Mouse (Mus musculus): Measurements from ENCODE around the gene Cdh4.

Gene Cdh4

GRCm38 (mm10) chr2:179598886-179599285 is 156.7 kb downstream of the Cdh4 start:
- no peak for DNase-seq (ENCODE audit: low spot score in 2 of 2)

GRCm38 (mm10) chr2:179599886-179600285 is 157.7 kb downstream of the Cdh4 start:
- no peak for DNase-seq (ENCODE audit: low spot score in 2 of 2)

- no peak for DNase-seq (ENCODE audit: low spot score in 2 of 2)
Measured at GRCm38 (mm10) chr2:179600347-179600746, 158.1 kb downstream of the Cdh4 start.

- DNase-seq (ENCODE audit: low spot score in 2 of 2), result no peak
Measured at GRCm38 (mm10) chr2:179601167-179601566, 158.9 kb downstream of the Cdh4 start.

GRCm38 (mm10) chr2:179604746-179605145 is 162.5 kb downstream of the Cdh4 start:
- DNase-seq (ENCODE audit: low spot score in 2 of 2), result no peak

GRCm38 (mm10) chr2:179605255-179605654 is 163.0 kb downstream of the Cdh4 start:
- no peak for DNase-seq (ENCODE audit: low spot score in 2 of 2)

GRCm38 (mm10) chr2:179606341-179606740 is 164.1 kb downstream of the Cdh4 start:
- no peak for DNase-seq (ENCODE audit: low spot score in 2 of 2)

- DNase-seq (ENCODE audit: low spot score in 2 of 2), result no peak
Measured at GRCm38 (mm10) chr2:179615906-179616305, 173.7 kb downstream of the Cdh4 start.

GRCm38 (mm10) chr2:179623643-179624473 is 181.6 kb downstream of the Cdh4 start:
- no peak for DNase-seq (ENCODE audit: low spot score in 2 of 2)

GRCm38 (mm10) chr2:179627563-179627962 is 185.3 kb downstream of the Cdh4 start:
- DNase-seq (ENCODE audit: low spot score in 2 of 2), result no peak

GRCm38 (mm10) chr2:179630720-179631119 is 188.5 kb downstream of the Cdh4 start:
- DNase-seq (ENCODE audit: low spot score in 2 of 2), result no peak

GRCm38 (mm10) chr2:179640576-179641301 is 198.5 kb downstream of the Cdh4 start:
- DNase-seq (ENCODE audit: low spot score in 2 of 2), result no peak

- DNase-seq (ENCODE audit: low spot score in 2 of 2), result no peak
Measured at GRCm38 (mm10) chr2:179648573-179649263, 206.5 kb downstream of the Cdh4 start.

- no peak for DNase-seq (ENCODE audit: low spot score in 2 of 2)
Measured at GRCm38 (mm10) chr2:179649370-179649769, 207.1 kb downstream of the Cdh4 start.

GRCm38 (mm10) chr2:179650168-179650567 is 207.9 kb downstream of the Cdh4 start:
- DNase-seq (ENCODE audit: low spot score in 2 of 2), result no peak

GRCm38 (mm10) chr2:179655506-179655905 is 213.3 kb downstream of the Cdh4 start:
- no peak for DNase-seq (ENCODE audit: low spot score in 2 of 2)

GRCm38 (mm10) chr2:179659254-179659653 is 217.0 kb downstream of the Cdh4 start:
- DNase-seq (ENCODE audit: low spot score in 2 of 2), result no peak

GRCm38 (mm10) chr2:179661998-179662714 is 219.9 kb downstream of the Cdh4 start:
- DNase-seq (ENCODE audit: low spot score in 2 of 2), result no peak

GRCm38 (mm10) chr2:179662739-179663138 is 220.5 kb downstream of the Cdh4 start:
- DNase-seq (ENCODE audit: low spot score in 2 of 2), result no peak

- DNase-seq (ENCODE audit: low spot score in 2 of 2), result no peak
Measured at GRCm38 (mm10) chr2:179663652-179664051, 221.4 kb downstream of the Cdh4 start.

- no peak for DNase-seq (ENCODE audit: low spot score in 2 of 2)
Measured at GRCm38 (mm10) chr2:179664171-179664608, 222.0 kb downstream of the Cdh4 start.

- DNase-seq (ENCODE audit: low spot score in 2 of 2), result no peak
Measured at GRCm38 (mm10) chr2:179670689-179671088, 228.5 kb downstream of the Cdh4 start.

All from urinary bladder, postnatal 4 days (tissue).